Mouse (Mus musculus): ENCODE data around the gene Npm1. TPM values are rescaled to one million over a fixed set of nuclear protein-coding genes. Genes with fewer than 3 reads are reported as not detected.

Npm1 gene
- total RNA-seq, 2 experiments from 2014 or later = 103 to 105 TPM

Other genes with a start within 250 kb of the Npm1 start
- 1 to 10 TPM; 1.8 to 2.0 TPM for gene Fgf18, start 15.8 kb downstream of the Npm1 start, total RNA-seq (2021)
- not detected for gene Tlx3, start 40.4 kb upstream of the Npm1 start, total RNA-seq (2021)
- not detected for gene Gm12117, start 113.5 kb upstream of the Npm1 start, total RNA-seq (2021)

All from gastrocnemius, postnatal 25 days (tissue).